In genomic region chr11:34007616-34008015, GRCm38 (mm10) we compare ENCODE assay signal across 23 mouse cellular contexts. TPM values are rescaled to one million over a fixed set of nuclear protein-coding genes. Genes with fewer than 3 reads are reported as not detected.
DNase-seq lines count a peak whose midpoint lies in the region; ATAC-seq and TF ChIP-seq lines count a peak whose summit lies in the region.
"Had no signal": no experiment of that assay in that cellular context is flagged by ENCODE, and none has a peak within 500 bp of the region (broad histone marks: within the 10 kb centered on the region; RNA-seq: fewer than 3 reads in every experiment).

No protein-coding gene starts in this region.

- H3K27me3 ChIP-seq in liver, embryonic 11.5 days (replicated peaks; ENCODE audit: control insufficient read depth, insufficient read depth, low read length), result no peaks in the 10 kb centered on the region
- H3K27me3 ChIP-seq in CH12.LX (replicated peaks) (no peaks in the 10 kb centered on the region), MEL (ENCODE audit: control insufficient read depth in 1 of 2, insufficient read depth in 2 of 2, low read length in 2 of 2) (no peaks in the 10 kb centered on the region)
- H3K27me3 ChIP-seq in liver, embryonic 13.5 days, result no peaks in the 10 kb centered on the region
- H3K27me3 ChIP-seq: embryonic facial prominence, embryonic 12.5 days; forebrain, embryonic 15.5 days had no signal

- H3K36me3 ChIP-seq in liver, embryonic 11.5 days (ENCODE audit: control insufficient read depth, insufficient read depth, low read length), result no peaks in the 10 kb centered on the region
- H3K36me3 ChIP-seq in CH12.LX (replicated peaks in 1 of 2; ENCODE audit: control insufficient read depth in 1 of 2, insufficient read depth in 1 of 2, low read length in 1 of 2) (no peaks in the 10 kb centered on the region), MEL (ENCODE audit: control insufficient read depth in 1 of 2, insufficient read depth in 2 of 2, low read length in 2 of 2) (peaks cover 0 to 40% of the 10 kb centered on the region in 2 experiments; a peak in 2 of 4 replicates)
- no peaks in the 10 kb centered on the region for H3K36me3 ChIP-seq in liver, embryonic 13.5 days
- H3K36me3 ChIP-seq: embryonic facial prominence, embryonic 10.5 days; embryonic facial prominence, embryonic 12.5 days; forebrain, embryonic 15.5 days; G1E had no signal

- H3K9me3 ChIP-seq in liver, embryonic 11.5 days (ENCODE audit: control insufficient read depth, low read length), result no peaks in the 10 kb centered on the region
- no peaks in the 10 kb centered on the region for H3K9me3 ChIP-seq in CH12.LX (replicated peaks; ENCODE audit: low read length)
- no peaks in the 10 kb centered on the region for H3K9me3 ChIP-seq in MEL (replicated peaks; ENCODE audit: insufficient read depth, low read length)
- H3K9me3 ChIP-seq in liver, embryonic 13.5 days (replicated peaks), result no peaks in the 10 kb centered on the region
- H3K9me3 ChIP-seq: embryonic facial prominence, embryonic 10.5 days; embryonic facial prominence, embryonic 12.5 days; forebrain, embryonic 13.5 days; forebrain, embryonic 15.5 days had no signal

- TF ChIP-seq RAD21 in CH12.LX (IDR thresholded peaks at IDR 0.05; ENCODE audit: low read depth, low read length), result no peak
- TF ChIP-seq RAD21 in MEL (IDR thresholded peaks at IDR 0.05; ENCODE audit: low read depth, low read length), result no peak

- dilution Hi-C loops in CH12.LX (cut with MboI; ENCODE audit: extremely low pct_ligation_motif_present, extremely low pct_unique_long_range_greater_than_20kb, low sequenced_read_pairs), result no loop called here

- TF ChIP-seq POLR2A in CH12.LX (IDR thresholded peaks at IDR 0.05; ENCODE audit: low read depth, low read length), result no peak
- no peak for TF ChIP-seq POLR2A in MEL (IDR thresholded peaks at IDR 0.05; ENCODE audit: control insufficient read depth in 1 of 2, insufficient read depth in 1 of 2, low read depth in 1 of 2, low read length in 2 of 2, poor library complexity in 1 of 2)

- H3K4me3 ChIP-seq in liver, embryonic 11.5 days (ENCODE audit: low read depth, low read length), result no peak overlapping the region
- H3K4me3 ChIP-seq in CH12.LX (replicated peaks in 1 of 3; ENCODE audit: low read depth in 2 of 3, low read length in 2 of 3, poor library complexity in 1 of 3) (no peak overlapping the region), MEL (ENCODE audit: control insufficient read depth in 1 of 2, insufficient read depth in 1 of 2, low read depth in 2 of 2, low read length in 2 of 2) (peak overlapping the region; percentile 3 to 39; a peak in 3 of 4 replicates)
- H3K4me3 ChIP-seq in liver, embryonic 13.5 days (replicated peaks), result no peak overlapping the region
- H3K4me3 ChIP-seq: embryonic facial prominence, embryonic 10.5 days; embryonic facial prominence, embryonic 12.5 days; forebrain, embryonic 13.5 days; forebrain, embryonic 15.5 days had no signal

- TF ChIP-seq CTCF in CH12.LX (conservative IDR thresholded peaks at IDR 0.05 in 1 of 2, IDR thresholded peaks at IDR 0.05 in 1 of 2; ENCODE audit: low read depth in 2 of 2, low read length in 2 of 2), result no peak
- TF ChIP-seq CTCF in MEL (IDR thresholded peaks at IDR 0.05 in 2 of 3, conservative IDR thresholded peaks at IDR 0.05 in 1 of 3; ENCODE audit: control insufficient read depth in 1 of 3, insufficient read depth in 1 of 3, low read depth in 2 of 3, low read length in 3 of 3, poor library complexity in 1 of 3, severe bottlenecking in 1 of 3), result no peak

- H3K27ac ChIP-seq in liver, embryonic 11.5 days (ENCODE audit: low read depth, low read length), result no peak overlapping the region
- H3K27ac ChIP-seq in CH12.LX (ENCODE audit: insufficient read depth, low read depth) (no peak overlapping the region), MEL (ENCODE audit: control insufficient read depth, low read depth, low read length) (peak overlapping the region; percentile 97)
- H3K27ac ChIP-seq in liver, embryonic 13.5 days, result no peak overlapping the region
- H3K27ac ChIP-seq: embryonic facial prominence, embryonic 12.5 days; forebrain, embryonic 13.5 days; forebrain, embryonic 15.5 days had no signal

- peak overlapping the region; percentile 68 for H3K4me2 ChIP-seq in liver, embryonic 11.5 days
- H3K4me2 ChIP-seq in CH12.LX (ENCODE audit: insufficient read depth, low read depth, poor library complexity, severe bottlenecking), result peak overlapping the region; percentile 75
- peak overlapping the region; percentile 63 for H3K4me2 ChIP-seq in liver, embryonic 13.5 days
- H3K4me2 ChIP-seq: embryonic facial prominence, embryonic 12.5 days; forebrain, embryonic 13.5 days; forebrain, embryonic 15.5 days had no signal

- H3K79me2 ChIP-seq in CH12.LX (replicated peaks; ENCODE audit: control insufficient read depth, extremely low read depth, insufficient read depth, poor library complexity, severe bottlenecking), result no peaks in the 10 kb centered on the region
- H3K79me2 ChIP-seq in MEL (ENCODE audit: control insufficient read depth, insufficient read depth, low read length, poor library complexity), result no peaks in the 10 kb centered on the region; the same call in 1 of the 2 replicates

- ATAC-seq in liver, embryonic 11.5 days (replicated peaks; ENCODE audit: low FRiP score), result no peak
- no peak for ATAC-seq in liver, embryonic 13.5 days (ENCODE audit: low read depth)
- ATAC-seq: forebrain, embryonic 15.5 days; forebrain, postnatal 0 days had no signal

- WGBS in liver, embryonic 11.5 days, result 65% methylated on average over 2 of the region's 2 CpGs
- 51% methylated on average over 2 of the region's 2 CpGs for WGBS in liver, embryonic 13.5 days (ENCODE audit: insufficient replicate concordance)

- no peaks in the 10 kb centered on the region for H3K4me1 ChIP-seq in liver, embryonic 11.5 days (replicated peaks; ENCODE audit: control insufficient read depth, insufficient read depth, low read length)
- H3K4me1 ChIP-seq in CH12.LX (ENCODE audit: control insufficient read depth in 1 of 2, insufficient read depth in 2 of 2), result peaks cover 25 to 60% of the 10 kb centered on the region in 2 experiments
- H3K4me1 ChIP-seq in MEL (ENCODE audit: control insufficient read depth in 1 of 2, insufficient read depth in 2 of 2, low read length in 2 of 2), result peaks cover 35 to 42% of the 10 kb centered on the region in 2 experiments
- H3K4me1 ChIP-seq in liver, embryonic 13.5 days (replicated peaks), result peaks cover 15% of the 10 kb centered on the region
- H3K4me1 ChIP-seq: embryonic facial prominence, embryonic 12.5 days; forebrain, embryonic 13.5 days; forebrain, embryonic 15.5 days had no signal

- in situ Hi-C loops in CH12.LX (cut with MboI; ENCODE audit: low pct_ligation_motif_present, low pct_unique_long_range_greater_than_20kb, low sequenced_read_pairs), result loop anchor here (10.0 kb wide), 1 partner anchor 67 kb away; no protein-coding TSS in a partner anchor

- TF ChIP-seq EP300 in CH12.LX (IDR thresholded peaks at IDR 0.05; ENCODE audit: low read length) (no peak), MEL (IDR thresholded peaks at IDR 0.05; ENCODE audit: low read depth in 1 of 2, low read length in 2 of 2) (no peak)

- no peak for DNase-seq in liver, embryonic 11.5 days (ENCODE audit: low spot score)
- DNase-seq in liver, result no peak
- DNase-seq in CH12.LX (ENCODE audit: extremely low read depth), result no peak
- peak; percentile 70 for DNase-seq in MEL (ENCODE audit: low read depth, low spot score)
- DNase-seq in liver, embryonic 13.5 days, result no peak
- DNase-seq in cerebellum, adult 9-10 months, result no peak
- DNase-seq in natural killer cell, adult 2 months (ENCODE audit: low spot score in 2 of 2), result no peak
- DNase-seq in gastrocnemius, postnatal 10 days, result no peak
- DNase-seq: adrenal gland, adult 2 months; adrenal gland, postnatal 10 days; adrenal gland, postnatal 25 days; cerebellum, adult 11 months; cerebellum, adult 18-20 months; cerebellum, adult 8-10 months; cerebellum, postnatal 10 days; cerebellum, postnatal 25 days; forebrain, postnatal 0 days had no signal

- H3K9ac ChIP-seq in liver, embryonic 11.5 days (ENCODE audit: low read depth, low read length), result no peak overlapping the region
- H3K9ac ChIP-seq in CH12.LX (ENCODE audit: insufficient read depth, low read depth), result peak overlapping the region; percentile 96
- H3K9ac ChIP-seq in MEL (ENCODE audit: control insufficient read depth, low read depth, low read length, poor library complexity, severe bottlenecking), result peak overlapping the region; percentile 80
- no peak overlapping the region for H3K9ac ChIP-seq in liver, embryonic 13.5 days
- H3K9ac ChIP-seq: embryonic facial prominence, embryonic 12.5 days; forebrain, embryonic 13.5 days; forebrain, embryonic 15.5 days; forebrain, postnatal 0 days had no signal

RNA-seq across cellular contexts. Expression of gene Kcnip1, which starts 14.7 kb away (rescaled TPM):
- 1.2 and 2.0 TPM in 2 replicates for polyA plus RNA-seq in liver, embryonic 11.5 days (2014; fragmentation: Nextera tagmentation; extraction: Ambion mirVana)
- total RNA-seq in CH12.LX (2012; rRNA removed) (0.04 TPM in 2 replicates), CH12.LX (2014; rRNA removed) (0.14 TPM in 1 of 2 replicates, not detected in the other), MEL (2012; rRNA removed) (0.04 TPM in 1 of 2 replicates, not detected in the other)
- polyA plus RNA-seq in CH12.LX (2012; ENCODE audit: insufficient read length, low read depth) (0.17 TPM in 1 of 2 replicates, not detected in the other), MEL (2012; ENCODE audit: insufficient read depth in 1 of 2, insufficient read length in 2 of 2, low read depth in 1 of 2, low replicate concordance in 2 of 2, missing spikeins in 1 of 2) (under 1 TPM in 1 of 2 experiments, not detected in 1; 0.06 TPM)
- polyA plus RNA-seq in liver, embryonic 13.5 days (2015; fragmentation: Nextera tagmentation; extraction: Ambion mirVana), result 0.35 and 0.39 TPM in 2 replicates
- total RNA-seq in gastrocnemius, postnatal 10 days (2021), result under 1 TPM; 0.14 to 0.18 TPM
- polyA plus RNA-seq: C2C12, G1E had no signal

RNA-seq across cellular contexts. Expression of gene Lcp2, which starts 39.1 kb away (rescaled TPM):
- polyA plus RNA-seq in liver, embryonic 11.5 days (2014; fragmentation: Nextera tagmentation; extraction: Ambion mirVana), result 13.3 and 16.0 TPM in 2 replicates
- total RNA-seq in CH12.LX (2012; rRNA removed), result 18.3 and 19.4 TPM in 2 replicates
- 5.9 and 24.0 TPM in 2 replicates for total RNA-seq in CH12.LX (2014; rRNA removed)
- 18.7 and 20.1 TPM in 2 replicates for polyA plus RNA-seq in CH12.LX (2012; ENCODE audit: insufficient read length, low read depth)
- total RNA-seq in MEL (2012; rRNA removed), result 52.3 and 55.7 TPM in 2 replicates
- 10 to 100 TPM; 66.4 to 70.0 TPM for polyA plus RNA-seq in MEL (2012; ENCODE audit: insufficient read depth in 1 of 2, insufficient read length in 2 of 2, low read depth in 1 of 2, low replicate concordance in 2 of 2, missing spikeins in 1 of 2)
- 7.5 and 8.8 TPM in 2 replicates for polyA plus RNA-seq in liver, embryonic 13.5 days (2015; fragmentation: Nextera tagmentation; extraction: Ambion mirVana)
- total RNA-seq in gastrocnemius, postnatal 10 days (2021), result 1 to 10 TPM; 1.5 to 2.6 TPM
- polyA plus RNA-seq: C2C12 had no signal

RNA-seq across cellular contexts. Expression of gene Kcnmb1, which starts 44.8 kb away (rescaled TPM):
- polyA plus RNA-seq in liver, embryonic 11.5 days (2014; fragmentation: Nextera tagmentation; extraction: Ambion mirVana), result 0.14 and 0.25 TPM in 2 replicates
- total RNA-seq in CH12.LX (2012; rRNA removed) (0.04 TPM in 1 of 2 replicates, not detected in the other), CH12.LX (2014; rRNA removed) (0.09 TPM in 1 of 2 replicates, not detected in the other), MEL (2012; rRNA removed) (0.42 and 0.85 TPM in 2 replicates)
- polyA plus RNA-seq in CH12.LX (2012; ENCODE audit: insufficient read length, low read depth) (0.33 and 0.49 TPM in 2 replicates), MEL (2012; ENCODE audit: insufficient read depth in 1 of 2, insufficient read length in 2 of 2, low read depth in 1 of 2, low replicate concordance in 2 of 2, missing spikeins in 1 of 2) (under 1 TPM in 1 of 2 experiments, not detected in 1; 0.15 TPM)
- polyA plus RNA-seq in liver, embryonic 13.5 days (2015; fragmentation: Nextera tagmentation; extraction: Ambion mirVana), result 0.03 TPM in 2 replicates
- total RNA-seq in gastrocnemius, postnatal 10 days (2021), result under 1 TPM; 0.19 to 0.20 TPM
- polyA plus RNA-seq: G1E had no signal

Comparison
In these comparisons a context has a peak if more than half of its experiments do, and no peak if none do; other contexts are left out.
1. H3K4me3 ChIP-seq: peak in MEL (2 of 2); none in liver, embryonic 11.5 days (single experiment), CH12.LX (0 of 3) and liver, embryonic 13.5 days (single experiment).
2. H3K9ac ChIP-seq: peak in CH12.LX (single experiment) and MEL (single experiment); none in liver, embryonic 11.5 days (single experiment) and liver, embryonic 13.5 days (single experiment).
3. Peak in every context shown above with its lines, with median percentiles within 50 percentile points of each other: H3K4me2 ChIP-seq.